Mouse (Mus musculus) MEL (cell line): ENCODE data around the gene Fmnl2. TPM values are rescaled to one million over a fixed set of nuclear protein-coding genes. Genes with fewer than 3 reads are reported as not detected.

ENCODE experiments used
- DNase-seq: peaks from one replicate; pipeline ENCODE4 v3.0.0; 2011; ENCODE audit warnings: low read depth, low spot score
- H3K27ac ChIP-seq: 2 replicates; pipeline ENCODE4 v1.5.1; 2012; ENCODE audit warnings: low read depth, mild to moderate bottlenecking, control low read depth, low read length, moderate library complexity; ENCODE audit not compliant: control insufficient read depth
- H3K27me3 ChIP-seq, 2 experiments: fragments of 150-350 bp in 1 of 2; sonication (generic) in 1 of 2; 2 replicates each; pipeline ENCODE4 v1.6.1; 2012; ENCODE audit warnings: low read length in 2 of 2, mild to moderate bottlenecking in 2 of 2, improper control_type of control experiment in 1 of 2, moderate library complexity in 1 of 2; ENCODE audit not compliant: insufficient read depth in 2 of 2, control insufficient read depth in 1 of 2
- H3K36me3 ChIP-seq, 2 experiments: 2 replicates each; pipeline ENCODE4 v1.6.1; 2012 to 2014; ENCODE audit warnings: low read length in 2 of 2, improper control_type of control experiment in 1 of 2, inconsistent platforms in 1 of 2, mild to moderate bottlenecking in 1 of 2; ENCODE audit not compliant: insufficient read depth in 2 of 2, control insufficient read depth in 1 of 2
- H3K4me1 ChIP-seq, 2 experiments: fragments of 150-350 bp in 1 of 2; sonication (generic) in 1 of 2; 2 replicates each; pipeline ENCODE4 v1.6.1; 2012; ENCODE audit warnings: low read length in 2 of 2, improper control_type of control experiment in 1 of 2, mild to moderate bottlenecking in 1 of 2; ENCODE audit not compliant: insufficient read depth in 2 of 2, control insufficient read depth in 1 of 2
- H3K4me3 ChIP-seq, 2 experiments: fragments of 150-350 bp in 1 of 2; sonication (generic) in 1 of 2; 2 replicates each; pipeline ENCODE4 v1.5.1; 2012; ENCODE audit warnings: low read depth in 2 of 2, low read length in 2 of 2, mild to moderate bottlenecking in 2 of 2, moderate library complexity in 2 of 2, control low read depth in 1 of 2, improper control_type of control experiment in 1 of 2; ENCODE audit not compliant: control insufficient read depth in 1 of 2, insufficient read depth in 1 of 2
- H3K79me2 ChIP-seq: 2 replicates; pipeline ENCODE4 v1.6.1; 2012; ENCODE audit warnings: mild to moderate bottlenecking, low read length, moderate library complexity; ENCODE audit not compliant: control insufficient read depth, poor library complexity, insufficient read depth
- H3K9ac ChIP-seq: 2 replicates; pipeline ENCODE4 v1.6.1; 2012; ENCODE audit warnings: low read depth, mild to moderate bottlenecking, control low read depth, low read length, moderate library complexity; ENCODE audit not compliant: control insufficient read depth, poor library complexity, severe bottlenecking
- H3K9me3 ChIP-seq: fragments of 150-350 bp; sonication (generic); replicated peaks from 2 replicates; pipeline ENCODE4 v1.6.1; 2012; ENCODE audit warnings: mild to moderate bottlenecking, low read length, improper control_type of control experiment, moderate library complexity; ENCODE audit not compliant: insufficient read depth
- BHLHE40 ChIP-seq: IDR thresholded peaks from 2 replicates; pipeline ENCODE4 v1.6.1; 2012; ENCODE audit warnings: low read depth, mild to moderate bottlenecking, inconsistent platforms, low read length, improper control_type of control experiment, borderline replicate concordance
- CTCF ChIP-seq, 3 experiments: IDR thresholded peaks in 2 of 3; conservative IDR thresholded peaks in 1 of 3; 2 replicates each; pipeline ENCODE4 v1.5.1; 2011 to 2012; ENCODE audit warnings: low read length in 3 of 3, low read depth in 2 of 3, mild to moderate bottlenecking in 2 of 3, improper control_type of control experiment in 1 of 3, inconsistent platforms in 1 of 3, mixed read lengths in 1 of 3, moderate library complexity in 1 of 3; ENCODE audit not compliant: control insufficient read depth in 1 of 3, insufficient read depth in 1 of 3, poor library complexity in 1 of 3, severe bottlenecking in 1 of 3
- ETS1 ChIP-seq: IDR thresholded peaks from 2 replicates; pipeline ENCODE4 v1.6.1; 2012; ENCODE audit warnings: low read depth, mild to moderate bottlenecking, inconsistent platforms, low read length, improper control_type of control experiment, moderate library complexity
- HCFC1 ChIP-seq: IDR thresholded peaks from 2 replicates; pipeline ENCODE4 v1.6.1; 2012; ENCODE audit warnings: low read depth, mild to moderate bottlenecking, inconsistent platforms, low read length, improper control_type of control experiment, moderate library complexity
- JUND ChIP-seq: IDR thresholded peaks from 2 replicates; pipeline ENCODE4 v1.6.1; 2011; ENCODE audit warnings: low read depth, mild to moderate bottlenecking, improper control_type of control experiment, low read length
- KAT2A ChIP-seq: conservative IDR thresholded peaks from 2 replicates; pipeline ENCODE4 v1.6.1; 2012; ENCODE audit warnings: low read depth, low read length, improper control_type of control experiment, inconsistent platforms
- MAX ChIP-seq: IDR thresholded peaks from 2 replicates; pipeline ENCODE4 v1.6.1; 2011; ENCODE audit warnings: low read length, improper control_type of control experiment
- MEF2A ChIP-seq: IDR thresholded peaks from 2 replicates; pipeline ENCODE4 v1.6.1; 2014; ENCODE audit warnings: low read depth, mild to moderate bottlenecking, inconsistent platforms, low read length, improper control_type of control experiment; ENCODE audit not compliant: poor library complexity, insufficient replicate concordance, severe bottlenecking; ENCODE audit errors: extremely low read depth
- MXI1 ChIP-seq: IDR thresholded peaks from 2 replicates; pipeline ENCODE4 v1.6.1; 2011; ENCODE audit warnings: mild to moderate bottlenecking, low read depth, low read length, improper control_type of control experiment
- MYC ChIP-seq: IDR thresholded peaks from 2 replicates; pipeline ENCODE4 v1.6.1; 2011; ENCODE audit warnings: low read depth, mild to moderate bottlenecking, low read length, improper control_type of control experiment, moderate library complexity
- POLR2AphosphoS5 ChIP-seq: IDR thresholded peaks from 2 replicates; pipeline ENCODE4 v1.6.1; 2012; ENCODE audit warnings: low read depth, borderline replicate concordance, mild to moderate bottlenecking, inconsistent platforms, low read length, moderate library complexity, mixed read lengths
- RAD21 ChIP-seq: IDR thresholded peaks from 2 replicates; pipeline ENCODE4 v1.6.1; 2011; ENCODE audit warnings: mild to moderate bottlenecking, low read depth, low read length, improper control_type of control experiment
- TAL1 ChIP-seq: IDR thresholded peaks from 2 replicates; pipeline ENCODE4 v1.6.1; 2012; ENCODE audit warnings: mild to moderate bottlenecking, inconsistent platforms, low read length, moderate library complexity, mixed read lengths
- TBP ChIP-seq: IDR thresholded peaks from 2 replicates; pipeline ENCODE4 v1.8.0; 2011; ENCODE audit warnings: low read depth, low read length, improper control_type of control experiment
- UBTF ChIP-seq: IDR thresholded peaks from 2 replicates; pipeline ENCODE4 v1.6.1; 2012; ENCODE audit warnings: low read depth, mild to moderate bottlenecking, inconsistent platforms, low read length, improper control_type of control experiment, moderate library complexity, borderline replicate concordance; ENCODE audit not compliant: insufficient read depth
- USF1 ChIP-seq: IDR thresholded peaks from 2 replicates; pipeline ENCODE4 v1.6.1; 2014; ENCODE audit warnings: low read depth, mild to moderate bottlenecking, inconsistent platforms, low read length, improper control_type of control experiment, moderate library complexity
- USF2 ChIP-seq, 2 experiments: IDR thresholded peaks; 2 replicates each; pipeline ENCODE4 v1.6.1; 2011 to 2012; ENCODE audit warnings: improper control_type of control experiment in 2 of 2, low read length in 2 of 2, borderline replicate concordance in 1 of 2, inconsistent platforms in 1 of 2, low read depth in 1 of 2, mild to moderate bottlenecking in 1 of 2; ENCODE audit not compliant: insufficient read depth in 1 of 2
- ZKSCAN1 ChIP-seq: IDR thresholded peaks from 2 replicates; pipeline ENCODE4 v1.6.1; 2012; ENCODE audit warnings: low read depth, mild to moderate bottlenecking, inconsistent platforms, low read length, improper control_type of control experiment, moderate library complexity
- polyA plus RNA-seq, 2 experiments: library from polyadenylated mRNA; stranded (reverse) in 1 of 2; unstranded in 1 of 2; fragments of >175 nt in 1 of 2; fragments of >200 nt in 1 of 2; gene quantifications; 2 replicates each; pipeline versions ENCODE4 v1.2.1 to v1.2.4; 2012; ENCODE audit warnings: low replicate concordance in 2 of 2, low read depth in 1 of 2; ENCODE audit not compliant: insufficient read length in 2 of 2, insufficient read depth in 1 of 2, missing spikeins in 1 of 2
- total RNA-seq: library from RNA; depleted of rRNA; stranded (reverse); fragments of 300-350 nt; gene quantifications from 2 replicates; pipeline ENCODE4 v1.2.3, GENCODE M21; 2012

The Fmnl2 gene
- total and polyA plus RNA-seq, 3 experiments: not detected

DNA sequence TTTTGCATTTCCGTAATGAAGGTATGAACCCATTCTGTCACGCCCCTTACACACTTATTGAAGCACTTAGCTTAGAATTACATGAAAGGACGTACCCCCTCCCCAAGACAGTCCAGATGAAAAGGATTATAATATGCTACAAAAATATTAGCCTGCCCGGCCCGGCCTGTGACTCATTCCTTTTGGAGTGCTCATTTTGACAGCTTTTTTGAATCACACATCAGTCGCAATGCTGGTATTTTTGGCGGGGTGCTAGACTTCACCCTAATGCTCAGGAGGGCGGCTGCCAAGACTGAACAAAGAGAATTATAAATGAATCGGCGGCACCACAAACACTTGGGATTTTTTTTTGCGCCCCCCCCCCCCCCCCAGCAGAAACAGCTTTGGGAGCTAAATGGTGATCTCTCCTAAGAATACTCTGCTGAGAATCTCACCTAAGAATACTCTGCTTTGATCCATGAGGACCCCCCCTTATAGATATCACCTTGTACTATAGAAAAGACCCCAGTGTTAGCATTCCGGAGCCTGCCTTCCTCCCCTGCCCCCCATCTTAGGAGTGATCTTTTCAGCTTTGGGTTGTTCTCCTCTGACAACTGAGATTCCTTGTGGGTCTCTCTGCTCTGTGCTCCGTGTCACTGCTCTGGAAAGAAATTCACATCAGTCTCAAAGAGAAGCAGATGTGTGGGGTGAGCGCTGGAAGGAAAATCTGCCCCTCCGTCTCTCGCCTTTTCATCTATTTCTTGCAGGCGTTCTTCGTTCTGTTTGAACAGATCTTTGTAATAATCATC lies 15.8 kb downstream of the Fmnl2 start (continued):
- no peak for TF ChIP-seq TAL1
- TF ChIP-seq CTCF (IDR thresholded peaks at IDR 0.05 in 2 of 3, conservative IDR thresholded peaks at IDR 0.05 in 1 of 3; ENCODE audit: control insufficient read depth in 1 of 3, insufficient read depth in 1 of 3, low read depth in 2 of 3, low read length in 3 of 3, poor library complexity in 1 of 3, severe bottlenecking in 1 of 3): no peak

DNA sequence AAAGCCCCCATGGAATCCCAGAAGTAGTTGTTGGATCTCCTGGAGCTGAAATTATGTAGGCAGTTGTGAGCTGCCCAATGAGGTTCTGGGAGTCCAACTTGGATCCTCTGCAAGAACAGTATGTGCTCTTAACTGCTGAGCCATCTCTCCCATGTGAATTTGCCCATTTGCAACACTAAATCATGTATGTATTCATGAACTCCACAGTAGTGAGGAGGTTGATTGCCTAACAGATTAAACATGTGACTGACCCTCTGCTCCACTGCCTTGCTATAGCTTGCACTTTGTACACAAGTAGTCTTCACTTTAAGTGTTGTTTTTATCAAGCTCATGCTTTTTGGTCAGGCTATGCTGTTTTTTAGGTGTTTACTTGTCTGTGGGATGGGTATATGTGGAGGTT lies 17.1 kb downstream of the Fmnl2 start:
- H3K4me1 ChIP-seq: no peaks in the 10 kb centered on the region
- no peaks in the 10 kb centered on the region for H3K27me3 ChIP-seq
- no peak overlapping the region for H3K9ac ChIP-seq
- no peak overlapping the region for H3K27ac ChIP-seq
- no peaks in the 10 kb centered on the region for H3K36me3 ChIP-seq
- TF ChIP-seq MEF2A (no peak), USF1 (no peak), TBP (no peak), MAX (no peak), USF2 (IDR thresholded peaks at IDR 0.05; ENCODE audit: borderline replicate concordance in 1 of 2, insufficient read depth in 1 of 2, low read depth in 1 of 2, low read length in 2 of 2) (no peak), HCFC1 (no peak), RAD21 (no peak), MXI1 (no peak), POLR2AphosphoS5 (no peak), ETS1 (no peak), BHLHE40 (no peak), UBTF (no peak), JUND (no peak), KAT2A (no peak), ZKSCAN1 (no peak), MYC (no peak)
- no peaks in the 10 kb centered on the region for H3K9me3 ChIP-seq
- DNase-seq: no peak
- no peaks in the 10 kb centered on the region for H3K79me2 ChIP-seq
- no peak overlapping the region for H3K4me3 ChIP-seq
